Mouse (Mus musculus) heart, embryonic 14.5 days (tissue): ENCODE results near the gene Depdc1b. TPM values are rescaled to one million over a fixed set of nuclear protein-coding genes. Genes with fewer than 3 reads are reported as not detected.

ENCODE experiments used
- ATAC-seq: fragments of 200-750 bp; cut with Nextera tagmentation; 2 replicates; pipeline ENCODE4 v1.8.0; 2017; ENCODE audit warnings: low read depth, moderate TSS enrichment; ENCODE audit not compliant: insufficient number of reproducible peaks, insufficient read depth, low FRiP score
- H3K27ac ChIP-seq, 2 experiments: fragments of 200-500 bp in 1 of 2; fragments of 300-500 bp in 1 of 2; sonication (generic) in 1 of 2; replicated peaks in 1 of 2; 2 replicates each; pipeline ENCODE4 v1.5.1; 2012 to 2014; ENCODE audit warnings: low read depth in 2 of 2, low read length in 2 of 2, control low read depth in 1 of 2, mild to moderate bottlenecking in 1 of 2, mixed read lengths in 1 of 2; ENCODE audit not compliant: control insufficient read depth in 1 of 2, insufficient read depth in 1 of 2
- H3K27me3 ChIP-seq: fragments of 300-500 bp; sonication (generic); 2 replicates; pipeline ENCODE4 v1.6.1; 2014; ENCODE audit warnings: mild to moderate bottlenecking, low read length, control low read depth; ENCODE audit not compliant: control insufficient read depth, insufficient read depth
- H3K36me3 ChIP-seq: fragments of 300-500 bp; sonication (generic); 2 replicates; pipeline ENCODE4 v1.6.1; 2014; ENCODE audit warnings: mild to moderate bottlenecking, control low read depth, low read length, mixed read lengths; ENCODE audit not compliant: control insufficient read depth, insufficient read depth
- H3K4me1 ChIP-seq, 2 experiments: fragments of 200-500 bp in 1 of 2; fragments of 300-500 bp in 1 of 2; sonication (generic) in 1 of 2; 2 replicates each; pipeline ENCODE4 v1.6.1; 2012 to 2014; ENCODE audit warnings: low read length in 2 of 2, control low read depth in 1 of 2, mixed read lengths in 1 of 2; ENCODE audit not compliant: control insufficient read depth in 2 of 2, insufficient read depth in 2 of 2
- H3K4me2 ChIP-seq: fragments of 300-500 bp; sonication (generic); 2 replicates; pipeline ENCODE4 v1.6.1; 2014; ENCODE audit warnings: mild to moderate bottlenecking, low read length
- H3K4me3 ChIP-seq, 2 experiments: fragments of 200-500 bp in 1 of 2; fragments of 300-500 bp in 1 of 2; sonication (generic) in 1 of 2; 2 replicates each; pipeline ENCODE4 v1.5.1; 2012 to 2014; ENCODE audit warnings: low read length in 2 of 2, mild to moderate bottlenecking in 2 of 2, control low read depth in 1 of 2, low read depth in 1 of 2, moderate library complexity in 1 of 2; ENCODE audit not compliant: control insufficient read depth in 1 of 2, insufficient read depth in 1 of 2
- H3K9ac ChIP-seq: fragments of 300-500 bp; sonication (generic); 2 replicates; pipeline ENCODE4 v1.6.1; 2014; ENCODE audit warnings: mild to moderate bottlenecking, low read length
- H3K9me3 ChIP-seq: fragments of 300-500 bp; sonication (generic); 2 replicates; pipeline ENCODE4 v1.6.1; 2016; ENCODE audit warnings: low read length, control low read depth; ENCODE audit not compliant: control insufficient read depth
- WGBS: fragments of 180-500 bp; shearing (Covaris S2); extraction: QIAGEN DNeasy Blood & Tissue Kit; methylation state at CpG from one replicate; pipeline ENCODE4 v1.1.7; 2014; 5-methylcytosine and 5-hydroxymethylcytosine counted together
- polyA plus RNA-seq: library from polyadenylated mRNA; unstranded; fragments of >200 nt; fragmentation: Nextera tagmentation; extraction: Ambion mirVana; gene quantifications from 2 replicates; pipeline ENCODE4 v1.2.1, GENCODE M21; 2014

Gene Depdc1b
- polyA plus RNA-seq, 1 experiment from 2014 or later = 4.6 TPM

DNA sequence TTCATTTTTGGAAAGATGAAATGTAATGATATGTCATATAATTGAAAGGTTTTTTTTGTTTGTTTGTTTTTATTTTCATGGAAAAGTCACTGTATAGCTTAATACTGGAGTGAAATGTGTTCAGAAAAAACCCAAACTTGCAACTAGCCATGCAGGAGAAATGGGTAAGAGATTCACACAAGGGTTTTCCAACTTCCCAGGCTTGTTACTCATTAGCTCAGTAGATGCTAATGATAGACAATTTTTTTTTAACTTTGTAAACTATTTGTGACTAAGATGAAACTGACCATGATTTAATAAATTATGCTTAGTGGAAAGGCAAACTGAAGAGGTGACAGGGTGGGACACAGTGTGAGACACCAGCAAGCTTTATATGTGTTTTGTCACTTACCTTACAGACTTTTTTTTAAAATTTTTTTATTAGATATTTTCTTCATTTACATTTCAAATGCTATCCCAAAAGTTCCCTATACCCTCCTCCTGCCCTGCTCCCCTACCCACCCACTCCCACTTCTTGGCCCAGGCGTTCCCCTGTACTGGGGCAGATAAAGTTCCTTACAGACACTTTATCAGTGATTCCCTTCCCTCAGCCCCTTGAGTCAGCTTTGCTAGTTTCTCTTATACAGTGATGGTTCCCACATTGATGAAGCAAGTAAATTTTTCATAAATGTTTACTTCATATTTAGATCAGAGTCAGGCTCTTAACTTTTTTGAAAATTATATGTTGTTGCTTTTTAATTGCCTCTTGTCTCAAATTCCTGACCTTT is 102.8 kb downstream of the Depdc1b start:
- H3K36me3 ChIP-seq = no peaks in the 10 kb centered on the region
- WGBS = 67% methylated on average over 1 of the region's 1 CpGs
- H3K27ac ChIP-seq = no peak overlapping the region
- no peak overlapping the region for H3K4me3 ChIP-seq
- no peaks in the 10 kb centered on the region for H3K4me1 ChIP-seq
- H3K27me3 ChIP-seq = no peaks in the 10 kb centered on the region
- no peak overlapping the region for H3K4me2 ChIP-seq
- no peak for ATAC-seq
- no peak overlapping the region for H3K9ac ChIP-seq
- no peaks in the 10 kb centered on the region for H3K9me3 ChIP-seq

- H3K27ac ChIP-seq = no peak overlapping the region
- no peak overlapping the region for H3K4me2 ChIP-seq
- no peak overlapping the region for H3K4me3 ChIP-seq
- ATAC-seq = no peak
- no peaks in the 10 kb centered on the region for H3K27me3 ChIP-seq
- H3K9me3 ChIP-seq = no peaks in the 10 kb centered on the region
- 76% methylated on average over 5 of the region's 5 CpGs for WGBS
- no peaks in the 10 kb centered on the region for H3K36me3 ChIP-seq
- no peak overlapping the region for H3K9ac ChIP-seq
- 0 out of 4 replicates have a peak, but pooled peaks cover 2 to 4% of the 10 kb centered on the region in 2 experiments for H3K4me1 ChIP-seq
Measured at GRCm38 (mm10) chr13:108426322-108426721, 110.2 kb downstream of the Depdc1b start.

DNA sequence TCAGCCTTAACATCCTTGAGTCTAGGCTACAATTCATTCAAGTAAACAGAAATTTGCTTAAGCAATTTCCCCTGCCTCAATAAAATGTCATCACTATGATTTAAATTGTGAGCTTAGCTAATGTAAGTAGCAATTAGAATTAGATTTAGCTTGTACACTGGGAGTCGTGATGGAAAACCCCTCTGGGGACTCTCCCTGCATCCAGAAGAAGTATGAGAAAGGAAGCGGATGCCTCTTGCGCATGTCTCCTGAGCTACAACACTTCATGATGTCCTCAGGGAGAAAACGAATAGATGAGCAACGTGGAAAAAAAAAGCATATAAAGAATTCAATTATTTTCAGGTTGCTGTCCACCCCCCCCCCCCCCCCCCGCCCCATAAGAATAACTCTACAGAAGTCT is 112.7 kb downstream of the Depdc1b start:
- H3K9me3 ChIP-seq = no peaks in the 10 kb centered on the region
- H3K4me2 ChIP-seq = no peak overlapping the region
- WGBS = 81% methylated on average over 6 of the region's 6 CpGs
- no peak overlapping the region for H3K4me3 ChIP-seq
- no peaks in the 10 kb centered on the region for H3K36me3 ChIP-seq
- ATAC-seq = no peak
- 0 out of 4 replicates have a peak, but pooled peaks cover 2 to 4% of the 10 kb centered on the region in 2 experiments for H3K4me1 ChIP-seq
- no peak overlapping the region for H3K9ac ChIP-seq
- H3K27me3 ChIP-seq = no peaks in the 10 kb centered on the region
- H3K27ac ChIP-seq = no peak overlapping the region

DNA sequence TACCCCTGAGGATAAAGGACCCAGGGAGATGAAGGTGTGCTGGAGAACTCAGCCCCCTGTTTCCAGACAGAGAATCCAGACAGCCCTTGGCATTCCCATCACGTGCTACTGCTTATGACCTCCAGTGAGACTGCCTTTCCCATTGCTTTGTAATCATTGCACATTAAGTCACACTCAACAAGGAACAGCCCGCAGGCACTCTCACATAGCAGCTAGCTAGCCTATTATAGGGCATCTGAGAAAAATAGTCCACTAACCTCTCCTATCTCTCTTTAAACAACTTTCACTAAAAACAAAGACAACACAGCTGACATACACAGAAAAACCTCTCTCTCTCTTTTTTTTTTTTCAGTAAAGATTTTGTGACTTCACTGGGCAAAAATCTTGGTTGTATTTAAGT is 113.5 kb downstream of the Depdc1b start:
- Histone ChIP-seq H3K27ac (no peak overlapping the region), H3K4me2 (no peak overlapping the region), H3K4me3 (no peak overlapping the region), H3K4me1 (0 out of 4 replicates have a peak, but pooled peaks cover 2 to 4% of the 10 kb centered on the region in 2 experiments), H3K9ac (no peak overlapping the region), H3K36me3 (no peaks in the 10 kb centered on the region), H3K27me3 (no peaks in the 10 kb centered on the region), H3K9me3 (no peaks in the 10 kb centered on the region)
- 48% methylated on average over 2 of the region's 2 CpGs for WGBS
- ATAC-seq = no peak

DNA sequence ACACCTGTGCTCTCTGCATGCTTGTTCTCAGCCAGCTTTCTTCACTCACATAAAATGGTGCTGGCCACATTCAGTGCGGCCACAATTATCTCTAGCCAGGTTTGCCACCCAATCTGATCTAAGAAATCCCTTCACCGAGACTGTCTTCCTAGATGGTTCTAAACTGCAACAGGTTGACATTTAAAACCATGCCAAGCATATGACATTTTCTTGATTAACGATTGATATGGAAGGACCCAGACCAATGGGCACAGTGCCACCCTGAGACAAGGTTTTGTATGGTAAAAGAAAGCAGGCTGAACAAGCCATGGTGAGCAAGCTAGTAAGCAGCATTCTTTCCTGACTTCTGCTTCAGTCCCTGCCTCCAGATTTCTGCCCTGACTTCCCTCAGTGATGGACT is 115.6 kb downstream of the Depdc1b start:
- 87% methylated on average over 3 of the region's 3 CpGs for WGBS
- no peak overlapping the region for H3K4me3 ChIP-seq
- H3K4me1 ChIP-seq = 0 out of 4 replicates have a peak, but pooled peaks cover 2 to 4% of the 10 kb centered on the region in 2 experiments
- H3K27me3 ChIP-seq = no peaks in the 10 kb centered on the region
- H3K9ac ChIP-seq = no peak overlapping the region
- no peak overlapping the region for H3K27ac ChIP-seq
- no peaks in the 10 kb centered on the region for H3K9me3 ChIP-seq
- H3K4me2 ChIP-seq = no peak overlapping the region
- no peak for ATAC-seq
- no peaks in the 10 kb centered on the region for H3K36me3 ChIP-seq

- Histone ChIP-seq H3K4me1 (0 out of 4 replicates have a peak, but pooled peaks cover 0 to 4% of the 10 kb centered on the region in 2 experiments), H3K27ac (no peak overlapping the region), H3K9me3 (no peaks in the 10 kb centered on the region), H3K9ac (no peak overlapping the region), H3K4me3 (no peak overlapping the region), H3K27me3 (no peaks in the 10 kb centered on the region), H3K36me3 (no peaks in the 10 kb centered on the region), H3K4me2 (no peak overlapping the region)
- ATAC-seq = no peak
Measured at GRCm38 (mm10) chr13:108435687-108436086, 119.6 kb downstream of the Depdc1b start.

GRCm38 (mm10) chr13:108437424-108437823 is 121.3 kb downstream of the Depdc1b start:
- no peak overlapping the region for H3K9ac ChIP-seq
- H3K9me3 ChIP-seq = no peaks in the 10 kb centered on the region
- H3K27me3 ChIP-seq = no peaks in the 10 kb centered on the region
- WGBS = 27% methylated on average over 2 of the region's 2 CpGs
- 0 out of 4 replicates have a peak, but pooled peaks cover 0 to 4% of the 10 kb centered on the region in 2 experiments for H3K4me1 ChIP-seq
- H3K4me2 ChIP-seq = no peak overlapping the region
- H3K4me3 ChIP-seq = no peak overlapping the region
- no peaks in the 10 kb centered on the region for H3K36me3 ChIP-seq
- no peak for ATAC-seq
- H3K27ac ChIP-seq = no peak overlapping the region
